Mouse (Mus musculus): ENCODE results near the gene Zmynd8.
A peak's percentile ranks its signal among the peaks of the same experiment; 100 is the strongest.

The Zmynd8 gene

GRCm38 (mm10) chr2:165860962-165861682, 37.7 kb downstream of the Zmynd8 start:
- no peak for ATAC-seq (ENCODE audit: insufficient number of reproducible peaks, low FRiP score, low TSS enrichment)

- no peak for ATAC-seq (ENCODE audit: insufficient number of reproducible peaks, low FRiP score, low TSS enrichment)
Measured at GRCm38 (mm10) chr2:165860447-165860846, 38.4 kb downstream of the Zmynd8 start.

- ATAC-seq (ENCODE audit: insufficient number of reproducible peaks, low FRiP score, low TSS enrichment): no peak
Measured at GRCm38 (mm10) chr2:165858453-165859384, 40.1 kb downstream of the Zmynd8 start.

- no peak for ATAC-seq (ENCODE audit: insufficient number of reproducible peaks, low FRiP score, low TSS enrichment)
Measured at GRCm38 (mm10) chr2:165857841-165858426, 40.9 kb downstream of the Zmynd8 start.

- ATAC-seq (ENCODE audit: insufficient number of reproducible peaks, low FRiP score, low TSS enrichment): no peak
Measured at GRCm38 (mm10) chr2:165857395-165857831, 41.4 kb downstream of the Zmynd8 start.

GRCm38 (mm10) chr2:165856611-165857200, 42.1 kb downstream of the Zmynd8 start:
- ATAC-seq (ENCODE audit: insufficient number of reproducible peaks, low FRiP score, low TSS enrichment): no peak

- ATAC-seq (ENCODE audit: insufficient number of reproducible peaks, low FRiP score, low TSS enrichment): no peak
Measured at GRCm38 (mm10) chr2:165855641-165856301, 43.0 kb downstream of the Zmynd8 start.

GRCm38 (mm10) chr2:165854207-165854968, 44.4 kb downstream of the Zmynd8 start:
- ATAC-seq (ENCODE audit: insufficient number of reproducible peaks, low FRiP score, low TSS enrichment): peak; percentile 45; the same call in 1 of the 2 replicates

GRCm38 (mm10) chr2:165852896-165853633, 45.8 kb downstream of the Zmynd8 start:
- ATAC-seq (ENCODE audit: insufficient number of reproducible peaks, low FRiP score, low TSS enrichment): no peak

GRCm38 (mm10) chr2:165852453-165852852, 46.4 kb downstream of the Zmynd8 start:
- no peak for ATAC-seq (ENCODE audit: insufficient number of reproducible peaks, low FRiP score, low TSS enrichment)

- ATAC-seq (ENCODE audit: insufficient number of reproducible peaks, low FRiP score, low TSS enrichment): no peak
Measured at GRCm38 (mm10) chr2:165851811-165852415, 46.9 kb downstream of the Zmynd8 start.

- ATAC-seq (ENCODE audit: insufficient number of reproducible peaks, low FRiP score, low TSS enrichment): no peak
Measured at GRCm38 (mm10) chr2:165850826-165851225, 48.0 kb downstream of the Zmynd8 start.

GRCm38 (mm10) chr2:165849129-165849528, 49.7 kb downstream of the Zmynd8 start:
- no peak for ATAC-seq (ENCODE audit: insufficient number of reproducible peaks, low FRiP score, low TSS enrichment)

- ATAC-seq (ENCODE audit: insufficient number of reproducible peaks, low FRiP score, low TSS enrichment): no peak
Measured at GRCm38 (mm10) chr2:165846787-165847186, 52.0 kb downstream of the Zmynd8 start.

- peak; percentile 33; the same call in 1 of the 2 replicates for ATAC-seq (ENCODE audit: insufficient number of reproducible peaks, low FRiP score, low TSS enrichment)
Measured at GRCm38 (mm10) chr2:165845490-165845889, 53.3 kb downstream of the Zmynd8 start.

- no peak for ATAC-seq (ENCODE audit: insufficient number of reproducible peaks, low FRiP score, low TSS enrichment)
Measured at GRCm38 (mm10) chr2:165843350-165843749, 55.5 kb downstream of the Zmynd8 start.

GRCm38 (mm10) chr2:165842241-165842640, 56.6 kb downstream of the Zmynd8 start:
- ATAC-seq (ENCODE audit: insufficient number of reproducible peaks, low FRiP score, low TSS enrichment): no peak

GRCm38 (mm10) chr2:165841805-165842204, 57.0 kb downstream of the Zmynd8 start:
- ATAC-seq (ENCODE audit: insufficient number of reproducible peaks, low FRiP score, low TSS enrichment): no peak

Data from cerebellum, adult (tissue).